Mouse (Mus musculus): Measurements from ENCODE around the gene Alox5. TPM values are rescaled to one million over a fixed set of nuclear protein-coding genes. Genes with fewer than 3 reads are reported as not detected.

The Alox5 gene
- total and polyA plus RNA-seq, 3 experiments, result not detected

DNA sequence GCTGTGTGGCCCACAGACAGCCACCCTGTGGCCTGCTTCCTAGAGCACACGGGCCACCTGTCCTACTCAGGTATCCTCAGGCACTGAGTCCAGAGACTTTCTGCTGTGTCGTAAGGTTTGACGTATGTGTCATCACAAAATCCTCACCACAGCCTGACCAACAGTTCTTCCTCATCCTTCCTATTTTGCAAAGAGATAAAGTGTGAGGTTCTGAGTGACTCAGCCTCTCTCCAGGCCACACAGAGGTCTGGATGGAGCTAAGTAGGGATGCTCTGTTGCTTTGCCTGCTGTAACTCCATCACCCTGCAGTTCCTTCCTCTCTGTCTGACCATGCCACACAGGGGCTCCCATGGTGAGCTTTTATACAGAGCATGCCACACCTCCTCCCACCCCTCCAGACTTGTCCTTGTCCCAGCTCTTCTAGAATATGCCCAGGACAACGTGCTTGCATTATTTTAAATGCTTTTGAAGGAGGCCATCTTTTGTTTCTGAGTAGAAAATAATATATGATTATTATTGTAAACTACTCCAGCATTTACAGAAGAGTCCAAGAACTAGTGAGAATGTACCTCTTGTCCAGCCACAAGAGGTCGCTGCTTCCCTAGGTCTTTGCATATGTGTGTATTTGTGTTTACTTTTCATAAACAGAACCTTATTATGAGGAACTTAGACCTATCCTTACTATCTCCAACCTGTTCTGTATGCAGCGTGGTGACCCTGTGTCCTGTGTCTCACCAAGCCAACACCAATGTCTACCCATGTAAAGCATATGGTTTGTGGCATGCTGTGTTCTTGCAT lies 43.3 kb downstream of the Alox5 start:
- Histone ChIP-seq H3K9me3 (replicated peaks; ENCODE audit: low read length) (no peaks in the 10 kb centered on the region), H3K36me3 (replicated peaks in 1 of 2; ENCODE audit: control insufficient read depth in 1 of 2, insufficient read depth in 1 of 2, low read length in 1 of 2) (no peaks in the 10 kb centered on the region), H3K79me2 (replicated peaks; ENCODE audit: control insufficient read depth, extremely low read depth, insufficient read depth, poor library complexity, severe bottlenecking) (no peaks in the 10 kb centered on the region), H3K27ac (ENCODE audit: insufficient read depth, low read depth) (no peak overlapping the region), H3K4me1 (ENCODE audit: control insufficient read depth in 1 of 2, insufficient read depth in 2 of 2) (peaks cover 2 to 14% of the 10 kb centered on the region in 2 experiments; a peak in 2 of 4 replicates), H3K4me3 (replicated peaks in 1 of 3; ENCODE audit: low read depth in 2 of 3, low read length in 2 of 3, poor library complexity in 1 of 3) (no peak overlapping the region), H3K27me3 (replicated peaks) (no peaks in the 10 kb centered on the region), H3K9ac (ENCODE audit: insufficient read depth, low read depth) (no peak overlapping the region), H3K4me2 (ENCODE audit: insufficient read depth, low read depth, poor library complexity, severe bottlenecking) (no peak overlapping the region)
- TF ChIP-seq CHD1 (IDR thresholded peaks at IDR 0.05; ENCODE audit: low read depth, low read length) (no peak), CTCF (conservative IDR thresholded peaks at IDR 0.05 in 1 of 2, IDR thresholded peaks at IDR 0.05 in 1 of 2; ENCODE audit: low read depth in 2 of 2, low read length in 2 of 2) (peak; percentile 43 to 66; a peak in 3 of 4 replicates), PAX5 (IDR thresholded peaks at IDR 0.05; ENCODE audit: low read length) (no peak), HCFC1 (IDR thresholded peaks at IDR 0.05; ENCODE audit: low read depth, low read length) (no peak), RAD21 (IDR thresholded peaks at IDR 0.05; ENCODE audit: low read depth, low read length) (peak; percentile 55), POLR2AphosphoS2 (IDR thresholded peaks at IDR 0.05; ENCODE audit: low read depth, low read length) (no peak), USF1 (IDR thresholded peaks at IDR 0.05; ENCODE audit: low read depth, low read length) (no peak), SMC3 (IDR thresholded peaks at IDR 0.05; ENCODE audit: low read depth, low read length) (peak; percentile 55), MEF2A (IDR thresholded peaks at IDR 0.05; ENCODE audit: borderline replicate concordance, low read depth, low read length) (no peak)
- in situ Hi-C loops (cut with MboI; ENCODE audit: low pct_ligation_motif_present, low pct_unique_long_range_greater_than_20kb, low sequenced_read_pairs) (loop anchor here (25.0 kb wide), 2 partner anchors 205 to 405 kb away; partner anchors contain the start of gene Washc2), dilution Hi-C loops (cut with MboI; ENCODE audit: extremely low pct_ligation_motif_present, extremely low pct_unique_long_range_greater_than_20kb, low sequenced_read_pairs) (no loop called here)
- DNase-seq (ENCODE audit: extremely low read depth), result peak; percentile 37

DNA sequence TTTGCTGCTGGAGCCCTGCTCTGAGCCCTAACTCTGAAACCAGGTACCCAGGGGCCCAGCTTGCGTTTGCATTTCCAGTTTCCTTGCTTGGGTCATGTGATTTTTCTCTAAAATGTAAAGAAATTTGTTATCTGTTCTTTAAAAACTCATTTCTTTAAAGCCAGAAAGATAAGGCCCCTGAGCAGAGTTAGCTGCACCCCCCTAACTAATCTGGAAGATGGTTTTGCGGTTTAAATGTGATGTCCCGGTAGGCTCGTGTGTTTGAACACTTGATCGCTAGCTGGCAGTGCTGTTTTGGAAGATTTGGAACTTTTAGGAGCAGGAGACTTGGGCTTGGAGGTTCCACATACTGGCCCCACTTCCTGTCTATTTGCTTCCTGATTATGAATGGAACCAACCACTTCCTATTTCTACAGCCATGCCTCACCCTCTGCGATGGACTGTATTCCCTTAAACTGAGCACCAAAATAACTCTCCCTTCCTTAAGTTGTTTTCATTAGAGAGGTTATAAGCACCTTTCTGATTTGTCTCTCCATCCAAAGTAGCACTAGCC lies 44.9 kb downstream of the Alox5 start:
- Histone ChIP-seq H3K4me3 (replicated peaks in 1 of 3; ENCODE audit: low read depth in 2 of 3, low read length in 2 of 3, poor library complexity in 1 of 3) (no peak overlapping the region), H3K9me3 (replicated peaks; ENCODE audit: low read length) (no peaks in the 10 kb centered on the region), H3K36me3 (replicated peaks in 1 of 2; ENCODE audit: control insufficient read depth in 1 of 2, insufficient read depth in 1 of 2, low read length in 1 of 2) (no peaks in the 10 kb centered on the region), H3K27ac (ENCODE audit: insufficient read depth, low read depth) (no peak overlapping the region), H3K4me1 (ENCODE audit: control insufficient read depth in 1 of 2, insufficient read depth in 2 of 2) (peaks cover 2 to 14% of the 10 kb centered on the region in 2 experiments; a peak in 2 of 4 replicates), H3K27me3 (replicated peaks) (no peaks in the 10 kb centered on the region), H3K79me2 (replicated peaks; ENCODE audit: control insufficient read depth, extremely low read depth, insufficient read depth, poor library complexity, severe bottlenecking) (no peaks in the 10 kb centered on the region), H3K4me2 (ENCODE audit: insufficient read depth, low read depth, poor library complexity, severe bottlenecking) (no peak overlapping the region), H3K9ac (ENCODE audit: insufficient read depth, low read depth) (no peak overlapping the region)
- no peak for DNase-seq (ENCODE audit: extremely low read depth)
- in situ Hi-C loops (cut with MboI; ENCODE audit: low pct_ligation_motif_present, low pct_unique_long_range_greater_than_20kb, low sequenced_read_pairs) (loop anchor here (25.0 kb wide), 2 partner anchors 204 to 404 kb away; partner anchors contain the start of gene Washc2), dilution Hi-C loops (cut with MboI; ENCODE audit: extremely low pct_ligation_motif_present, extremely low pct_unique_long_range_greater_than_20kb, low sequenced_read_pairs) (no loop called here)
- TF ChIP-seq ZKSCAN1 (IDR thresholded peaks at IDR 0.05; ENCODE audit: borderline replicate concordance, low read depth, low read length), result no peak
- no peak for TF ChIP-seq POLR2AphosphoS2 (IDR thresholded peaks at IDR 0.05; ENCODE audit: low read depth, low read length)
- no peak for TF ChIP-seq GABPA (IDR thresholded peaks at IDR 0.05; ENCODE audit: insufficient replicate concordance, low read depth, low read length)
- TF ChIP-seq JUND (conservative IDR thresholded peaks at IDR 0.05; ENCODE audit: low read depth, low read length), result no peak
- TF ChIP-seq TCF12 (IDR thresholded peaks at IDR 0.05; ENCODE audit: low read depth, low read length), result no peak
- no peak for TF ChIP-seq RAD21 (IDR thresholded peaks at IDR 0.05; ENCODE audit: low read depth, low read length)
- no peak for TF ChIP-seq MEF2A (IDR thresholded peaks at IDR 0.05; ENCODE audit: borderline replicate concordance, low read depth, low read length)
- no peak for TF ChIP-seq TBP (conservative IDR thresholded peaks at IDR 0.05; ENCODE audit: low read depth, low read length)
- TF ChIP-seq ELF1 (IDR thresholded peaks at IDR 0.05; ENCODE audit: low read depth, low read length), result no peak
- TF ChIP-seq POLR2A (IDR thresholded peaks at IDR 0.05; ENCODE audit: low read depth, low read length), result no peak
- TF ChIP-seq JUN (IDR thresholded peaks at IDR 0.05; ENCODE audit: insufficient read depth, low read depth, low read length), result no peak
- TF ChIP-seq ETS1 (conservative IDR thresholded peaks at IDR 0.05; ENCODE audit: low read depth, low read length), result no peak
- TF ChIP-seq MXI1 (IDR thresholded peaks at IDR 0.05; ENCODE audit: low read depth, low read length), result no peak

All from CH12.LX (cell line).